Mouse (Mus musculus): ENCODE data around the gene Slc35f4.

Slc35f4 gene

GRCm38 (mm10) chr14:49525931-49526291 is at the start of gene Slc35f4:
Gene Slc35f4 (minus strand): TSS chr14:49526046.
- in situ Hi-C loops (cut with MboI, MseI), result no loop called here

- in situ Hi-C loops (cut with MboI, MseI), result no loop called here
These were observed 42.5 kb upstream of the Slc35f4 start for GRCm38 (mm10) chr14:49568369-49568768.

- in situ Hi-C loops (cut with MboI, MseI), result no loop called here
These were observed 34.9 kb upstream of the Slc35f4 start for GRCm38 (mm10) chr14:49560706-49561105.

- in situ Hi-C loops (cut with MboI, MseI), result no loop called here
These were observed 14.3 kb upstream of the Slc35f4 start for GRCm38 (mm10) chr14:49540104-49540503.

GRCm38 (mm10) chr14:49525176-49525930 is 493 bp downstream of the Slc35f4 start:
- in situ Hi-C loops (cut with MboI, MseI), result no loop called here

- in situ Hi-C loops (cut with MboI, MseI), result no loop called here
These were observed 1.2 kb downstream of the Slc35f4 start for GRCm38 (mm10) chr14:49524665-49525064.

- in situ Hi-C loops (cut with MboI, MseI), result no loop called here
These were observed 10.7 kb downstream of the Slc35f4 start for GRCm38 (mm10) chr14:49515096-49515665.

DNA sequence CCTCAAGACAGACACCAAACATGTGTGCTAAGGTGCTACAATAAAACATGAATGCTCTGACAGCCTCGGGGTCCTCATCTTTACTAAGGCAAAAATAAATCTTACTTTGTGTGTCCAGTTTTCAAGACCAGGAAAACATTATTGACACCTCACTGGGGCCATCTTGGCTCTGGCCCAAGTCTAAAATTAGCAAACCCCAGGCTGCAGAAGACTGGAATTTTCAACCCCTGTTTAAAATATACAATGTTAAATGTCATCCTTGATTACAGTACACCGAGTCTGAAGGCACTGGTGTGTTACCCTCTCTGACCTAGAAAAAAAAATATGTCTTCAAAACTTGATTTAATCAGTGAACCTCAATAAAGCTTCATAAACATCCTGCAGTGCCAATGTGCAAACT is 11.7 kb downstream of the Slc35f4 start:
- in situ Hi-C loops (cut with MboI, MseI), result no loop called here

DNA sequence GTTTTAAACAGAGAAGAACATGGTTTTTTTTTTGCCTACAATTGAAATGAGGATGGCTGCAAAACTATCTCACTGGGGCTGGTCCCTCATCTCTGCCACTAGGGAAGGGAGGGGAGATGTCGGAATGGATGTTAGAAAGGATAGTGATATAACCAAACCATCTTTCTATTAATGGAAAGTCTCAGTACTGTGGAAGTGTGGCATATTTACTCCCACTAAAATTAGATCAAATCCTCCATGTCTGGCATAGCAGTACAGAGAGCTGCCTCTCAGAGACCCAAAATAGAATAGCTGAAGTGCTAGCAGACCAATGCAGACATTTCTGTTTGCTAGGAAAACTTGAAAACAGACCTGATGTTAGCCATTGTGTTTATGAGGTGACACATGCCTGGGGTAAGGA is 30.7 kb downstream of the Slc35f4 start:
- in situ Hi-C loops (cut with MboI, MseI), result no loop called here

- in situ Hi-C loops (cut with MboI, MseI), result no loop called here
These were observed 32.1 kb downstream of the Slc35f4 start for GRCm38 (mm10) chr14:49493793-49494192.

DNA sequence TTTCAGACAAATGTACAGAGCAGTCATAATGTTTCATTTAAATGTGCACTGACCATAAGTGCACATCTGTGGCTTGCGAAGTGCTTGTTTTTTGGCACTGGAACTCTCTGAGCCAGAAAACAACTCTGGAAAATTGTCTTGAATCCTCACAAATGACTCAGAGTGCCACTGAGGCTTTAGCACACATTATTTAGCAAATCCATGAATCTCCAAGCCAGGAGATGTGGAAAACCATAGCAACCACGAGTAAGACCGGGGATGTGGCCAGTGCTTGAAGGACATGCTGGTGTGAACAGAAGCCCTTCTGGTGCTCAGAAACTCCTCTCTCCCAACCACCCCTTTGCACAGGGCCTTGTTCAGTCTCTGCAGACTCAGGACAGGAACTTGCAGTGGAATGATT is 33.3 kb downstream of the Slc35f4 start:
- in situ Hi-C loops (cut with MboI, MseI), result no loop called here

DNA sequence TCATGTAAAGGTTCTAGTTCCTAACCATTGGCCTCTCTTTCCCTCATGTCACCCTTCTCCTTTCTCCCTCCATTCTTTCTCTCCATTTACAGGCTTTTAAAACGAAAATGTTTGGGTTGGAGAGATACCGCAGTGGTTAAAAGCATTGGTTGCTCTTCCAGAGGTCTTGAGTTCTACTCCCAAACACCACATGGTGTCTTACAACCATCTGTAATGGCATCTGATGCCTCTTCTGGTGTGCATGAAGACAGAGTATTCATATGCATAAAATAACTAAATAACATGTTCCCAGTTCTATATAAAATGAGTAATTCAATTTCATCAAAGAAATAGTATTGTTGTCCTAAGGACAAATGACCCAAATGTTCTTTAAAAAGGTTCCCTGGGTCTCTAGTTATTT is 49.2 kb downstream of the Slc35f4 start:
- in situ Hi-C loops (cut with MboI, MseI), result no loop called here

DNA sequence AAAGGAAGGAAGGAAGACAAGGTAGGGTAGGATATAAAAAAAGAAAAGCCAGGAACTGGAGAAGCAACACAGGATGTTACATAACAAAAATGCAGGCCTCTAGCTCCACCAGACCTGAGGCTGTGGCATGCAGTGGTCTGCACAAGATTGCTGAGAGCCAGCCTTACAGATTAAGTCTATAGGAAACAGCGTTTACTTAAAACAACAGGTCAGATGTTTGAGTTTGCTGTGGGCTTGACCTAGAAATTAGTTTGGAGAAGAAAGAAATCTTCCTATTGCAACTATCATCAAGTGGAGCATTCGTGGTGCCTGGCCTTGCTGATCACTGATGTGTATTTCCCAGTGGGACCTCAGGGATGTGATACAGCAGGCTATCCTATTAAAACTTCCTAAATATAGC is 64.1 kb downstream of the Slc35f4 start:
- in situ Hi-C loops (cut with MboI, MseI), result no loop called here

- in situ Hi-C loops (cut with MboI, MseI), result no loop called here
These were observed 65.0 kb downstream of the Slc35f4 start for GRCm38 (mm10) chr14:49460799-49461198.

GRCm38 (mm10) chr14:49454283-49454914 is 71.4 kb downstream of the Slc35f4 start:
- in situ Hi-C loops (cut with MboI, MseI), result no loop called here

DNA sequence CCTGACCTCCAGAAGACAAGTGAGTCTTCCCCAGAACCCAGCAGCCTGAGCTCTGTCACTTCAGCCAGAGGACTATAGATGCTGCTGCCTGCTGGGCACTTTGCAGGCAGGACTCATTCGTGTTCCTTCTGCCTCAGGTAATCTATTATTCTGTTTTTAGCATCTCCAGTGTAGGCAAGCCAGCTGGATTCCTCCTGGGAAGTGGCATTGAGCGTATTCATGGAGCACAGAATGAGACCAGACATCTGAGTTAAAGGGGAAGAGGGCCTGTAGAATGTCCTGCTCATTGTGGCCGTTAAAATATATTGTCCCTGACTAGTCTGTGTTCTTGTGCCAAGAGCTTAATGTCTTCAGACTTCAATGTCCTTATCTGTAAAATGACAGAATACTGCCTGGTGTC is 72.1 kb downstream of the Slc35f4 start:
- in situ Hi-C loops (cut with MboI, MseI), result no loop called here

DNA sequence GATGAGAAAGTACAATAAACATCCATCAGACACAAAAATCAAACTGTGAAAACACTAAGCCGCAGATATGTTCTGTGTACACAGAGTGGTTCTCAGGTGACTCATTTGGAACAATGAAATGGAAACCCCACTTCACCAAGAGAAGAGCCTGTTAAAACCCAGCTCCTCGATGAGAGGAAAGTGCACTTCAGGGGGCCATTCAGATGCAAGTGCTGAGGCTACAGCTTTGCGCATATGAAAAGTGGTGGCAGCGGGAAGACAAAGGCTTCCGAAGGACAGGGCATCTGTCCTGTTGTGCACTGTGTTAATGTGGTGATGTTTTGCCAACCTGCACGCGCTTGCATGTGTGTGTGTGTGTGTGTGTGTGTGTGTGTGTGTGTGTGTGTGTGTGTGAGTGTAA is 78.2 kb downstream of the Slc35f4 start:
- in situ Hi-C loops (cut with MboI, MseI), result no loop called here

DNA sequence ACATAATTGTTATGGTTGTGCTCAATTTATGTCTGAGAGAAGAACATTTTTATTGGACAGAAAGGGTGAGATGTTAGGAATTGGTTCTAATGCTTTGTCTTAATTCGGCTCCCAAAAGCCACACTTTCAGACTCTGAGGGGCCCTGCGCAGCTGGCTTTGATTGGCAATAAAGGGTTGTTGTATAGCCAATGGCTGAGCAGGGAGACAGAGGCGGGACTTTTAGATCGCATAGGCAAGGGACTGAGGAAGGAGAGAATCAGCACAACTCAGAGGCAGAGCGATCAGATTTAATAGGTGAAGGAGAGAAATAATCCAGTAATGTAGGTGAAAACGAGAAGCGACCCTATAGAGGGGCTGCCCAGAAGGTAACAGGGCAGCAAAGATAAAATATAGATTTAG is 79.4 kb downstream of the Slc35f4 start:
- in situ Hi-C loops (cut with MboI, MseI), result no loop called here

GRCm38 (mm10) chr14:49436811-49437210 is 89.0 kb downstream of the Slc35f4 start:
- in situ Hi-C loops (cut with MboI, MseI), result no loop called here

DNA sequence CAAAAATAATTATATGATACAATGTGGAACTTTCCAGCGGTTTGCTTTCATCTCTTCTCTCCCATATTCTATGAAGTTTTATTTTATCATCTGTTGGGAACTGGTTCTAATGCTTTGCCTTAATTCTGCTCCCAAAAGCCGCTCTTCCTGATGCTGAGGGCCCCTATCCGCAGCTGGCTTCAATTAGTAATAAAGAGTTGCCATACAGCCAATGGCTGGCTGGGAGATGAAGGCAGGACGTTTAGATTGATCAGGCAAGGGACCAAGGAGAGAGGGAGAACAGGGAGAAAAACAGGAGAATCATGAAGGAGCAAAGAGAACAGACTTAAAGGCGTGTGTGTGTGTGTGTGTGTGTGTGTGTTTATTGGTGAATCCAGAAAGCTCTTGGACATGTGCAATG is 94.0 kb downstream of the Slc35f4 start:
- in situ Hi-C loops (cut with MboI, MseI), result no loop called here

DNA sequence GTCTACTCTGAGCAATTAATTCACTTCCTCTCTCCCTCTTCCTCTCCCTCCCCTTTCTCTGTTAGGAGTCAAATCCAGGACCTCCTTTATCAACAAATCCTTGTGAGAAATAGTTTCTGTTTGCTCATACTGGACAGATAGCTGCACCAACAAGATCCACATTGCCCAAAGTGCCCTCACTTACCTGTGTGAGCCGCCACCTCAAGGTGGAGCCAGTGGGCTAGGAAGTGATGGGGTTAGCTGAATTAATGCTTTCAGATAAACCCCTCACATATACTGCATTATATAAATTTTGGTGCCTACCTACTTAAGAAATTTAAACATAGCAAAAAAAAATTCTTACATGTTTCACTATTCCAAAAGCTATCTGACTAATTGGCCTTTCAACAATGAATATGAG is 133.4 kb downstream of the Slc35f4 start:
- in situ Hi-C loops (cut with MboI, MseI), result no loop called here

DNA sequence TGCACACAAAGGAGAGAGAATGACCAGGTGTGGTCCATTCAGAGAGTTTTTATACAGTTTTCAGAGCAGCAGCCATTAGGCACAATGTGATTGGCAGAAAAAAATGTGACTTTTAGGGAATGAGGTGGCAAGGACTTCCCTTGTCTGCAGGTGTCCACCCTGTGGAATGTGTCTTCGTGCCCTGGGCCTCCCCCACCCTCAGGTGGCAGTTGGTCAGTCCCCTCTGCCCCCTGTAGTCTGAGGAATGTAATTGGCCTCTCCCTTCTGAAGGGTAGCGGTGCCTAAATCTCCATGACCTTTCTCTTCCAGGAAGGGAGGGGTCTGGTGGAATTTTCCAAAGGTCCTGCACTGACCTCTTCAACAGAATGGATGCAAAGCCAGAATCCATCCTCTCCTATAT is 163.7 kb downstream of the Slc35f4 start:
- in situ Hi-C loops (cut with MboI, MseI), result no loop called here

DNA sequence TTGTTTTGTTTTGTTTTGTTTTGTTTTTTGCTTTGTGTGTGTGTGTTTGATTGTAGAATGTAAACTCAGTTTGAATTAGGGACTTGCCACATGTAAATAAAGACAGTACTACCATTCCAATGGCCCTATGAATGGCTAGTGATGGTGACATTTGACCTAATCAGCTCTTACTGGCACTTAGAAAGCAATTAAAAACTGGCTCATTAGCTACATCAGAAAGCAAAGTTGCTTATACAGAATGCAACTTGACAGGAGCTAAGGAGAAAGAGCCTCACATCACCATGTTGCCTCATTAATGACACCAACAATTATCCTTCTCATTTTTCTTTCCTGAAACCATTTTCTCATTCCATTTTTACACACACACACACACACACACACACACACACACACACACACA is 170.3 kb downstream of the Slc35f4 start:
- in situ Hi-C loops (cut with MboI, MseI), result no loop called here
